Comparison of ENCODE assay signal across 8 mouse cellular contexts in genomic region chr16:94743853-94744501, GRCm38 (mm10).
A peak's percentile ranks its signal among the peaks of the same experiment; 100 is the strongest.
DNase-seq lines count a peak whose midpoint lies in the region; ATAC-seq and TF ChIP-seq lines count a peak whose summit lies in the region.

No protein-coding gene starts in this region.

- no peaks in the 10 kb centered on the region for H3K27me3 ChIP-seq in kidney, embryonic 15.5 days
- H3K27me3 ChIP-seq in liver, embryonic 14.5 days (ENCODE audit: control insufficient read depth, insufficient read depth, low read length) = no peaks in the 10 kb centered on the region
- no peaks in the 10 kb centered on the region for H3K27me3 ChIP-seq in neural tube, embryonic 14.5 days (ENCODE audit: control insufficient read depth, insufficient read depth, low read length)

- 6% methylated on average over 11 of the region's 11 CpGs for whole genome bisulfite sequencing in kidney, embryonic 15.5 days
- 4% methylated on average over 11 of the region's 11 CpGs for WGBS in liver, embryonic 14.5 days (ENCODE audit: insufficient replicate concordance)
- WGBS in neural tube, embryonic 14.5 days = 4% methylated on average over 11 of the region's 11 CpGs

- H3K4me1 ChIP-seq in kidney, embryonic 15.5 days = peaks cover 14% of the 10 kb centered on the region
- no peaks in the 10 kb centered on the region for H3K4me1 ChIP-seq in liver, embryonic 14.5 days (replicated peaks; ENCODE audit: control insufficient read depth in 2 of 2, insufficient read depth in 2 of 2, low read length in 1 of 2)
- H3K4me1 ChIP-seq in neural tube, embryonic 14.5 days (ENCODE audit: control insufficient read depth, insufficient read depth, low read length) = peaks cover 5% of the 10 kb centered on the region; the same call in 1 of the 2 replicates

- peak overlapping the region; percentile 36 for H3K4me3 ChIP-seq in kidney, embryonic 15.5 days (replicated peaks)
- peak overlapping the region in 1 of 2 experiments; percentile 18; a peak in 1 of 4 replicates for H3K4me3 ChIP-seq in liver, embryonic 14.5 days (ENCODE audit: insufficient read depth in 1 of 2, low read depth in 2 of 2, low read length in 2 of 2)
- no peak overlapping the region for H3K4me3 ChIP-seq in neural tube, embryonic 14.5 days (ENCODE audit: low read depth, low read length)

- H3K9ac ChIP-seq in kidney, embryonic 15.5 days = no peak overlapping the region
- no peak overlapping the region for H3K9ac ChIP-seq in liver, embryonic 14.5 days (replicated peaks)
- no peak overlapping the region; the same call in 1 of the 2 replicates for H3K9ac ChIP-seq in neural tube, embryonic 14.5 days (replicated peaks; ENCODE audit: low read depth, low read length)

- DNase-seq in right cerebral cortex, postnatal 25 days = peak; percentile 33
- DNase-seq in right cerebral cortex, postnatal 14 days = no peak
- DNase-seq in cerebellum, postnatal 10 days = peak; percentile 69 to 74
- peak; percentile 13 for DNase-seq in gastrocnemius, postnatal 25 days
- DNase-seq in liver, embryonic 14.5 days (ENCODE audit: low read depth in 3 of 3, low spot score in 3 of 3) = peak in 1 of 3 experiments; percentile 17
- DNase-seq in T-cell, adult 2 months (ENCODE audit: low spot score) = no peak

- H3K27ac ChIP-seq in kidney, embryonic 15.5 days = no peak overlapping the region
- H3K27ac ChIP-seq in liver, embryonic 14.5 days = no peak overlapping the region
- H3K27ac ChIP-seq in neural tube, embryonic 14.5 days (ENCODE audit: low read depth, low read length) = no peak overlapping the region

- TF ChIP-seq EP300 in liver, embryonic 14.5 days (IDR thresholded peaks at IDR 0.05; ENCODE audit: low read depth) = no peak

- peak; percentile 75 for ATAC-seq in kidney, embryonic 15.5 days (replicated peaks; ENCODE audit: low FRiP score)
- 0 out of 2 replicates have a peak, but pooled peaks have one; percentile 39 for ATAC-seq in liver, embryonic 14.5 days (ENCODE audit: insufficient read depth)
- peak; percentile 61; the same call in 1 of the 2 replicates for ATAC-seq in neural tube, embryonic 14.5 days (ENCODE audit: low read depth)

- no peaks in the 10 kb centered on the region for H3K36me3 ChIP-seq in kidney, embryonic 15.5 days
- no peaks in the 10 kb centered on the region for H3K36me3 ChIP-seq in liver, embryonic 14.5 days (replicated peaks; ENCODE audit: control insufficient read depth, insufficient read depth, low read depth)
- H3K36me3 ChIP-seq in neural tube, embryonic 14.5 days (ENCODE audit: control insufficient read depth, insufficient read depth, low read length) = no peaks in the 10 kb centered on the region

- peak; percentile 64 for TF ChIP-seq CTCF in liver, embryonic 14.5 days (IDR thresholded peaks at IDR 0.05; ENCODE audit: low read depth)

- H3K4me2 ChIP-seq in kidney, embryonic 15.5 days = peak overlapping the region; percentile 56
- H3K4me2 ChIP-seq in liver, embryonic 14.5 days (ENCODE audit: low read depth) = peak overlapping the region; percentile 40
- H3K4me2 ChIP-seq in neural tube, embryonic 14.5 days (ENCODE audit: low read depth, low read length) = peak overlapping the region; percentile 19; the same call in 1 of the 2 replicates

- H3K9me3 ChIP-seq in kidney, embryonic 15.5 days (replicated peaks) = no peaks in the 10 kb centered on the region
- no peaks in the 10 kb centered on the region for H3K9me3 ChIP-seq in liver, embryonic 14.5 days (ENCODE audit: control insufficient read depth, low read length)
- H3K9me3 ChIP-seq in neural tube, embryonic 14.5 days (ENCODE audit: control insufficient read depth, low read length) = no peaks in the 10 kb centered on the region

Comparison
In these comparisons a context has a peak if more than half of its experiments do, and no peak if none do; other contexts are left out.
1. DNase-seq: peak in right cerebral cortex, postnatal 25 days (single experiment), cerebellum, postnatal 10 days (2 of 2) and gastrocnemius, postnatal 25 days (single experiment); none in right cerebral cortex, postnatal 14 days (single experiment) and T-cell, adult 2 months (single experiment).
2. Peak in every context shown above with its lines, with median percentiles within 50 percentile points of each other: ATAC-seq and H3K4me2 ChIP-seq.